Mouse (Mus musculus) lung, postnatal 36 days (tissue): ENCODE data around the gene Erc2.

Experiments used
- DNase-seq: peaks from one replicate; pipeline ENCODE4 v3.0.0; 2022; ENCODE audit warnings: mixed read lengths

The Erc2 gene

GRCm38 (mm10) chr14:28321916-28322534 is 699.8 kb downstream of the Erc2 start:
- DNase-seq = peak; percentile 13

GRCm38 (mm10) chr14:28323243-28323642 is 701.0 kb downstream of the Erc2 start:
- no peak for DNase-seq

- no peak for DNase-seq
Observed at GRCm38 (mm10) chr14:28323727-28324126, 701.5 kb downstream of the Erc2 start.

GRCm38 (mm10) chr14:28326456-28326855 is 704.2 kb downstream of the Erc2 start:
- peak; percentile 13 for DNase-seq

- no peak for DNase-seq
Observed at GRCm38 (mm10) chr14:28328512-28328911, 706.3 kb downstream of the Erc2 start.

- no peak for DNase-seq
Observed at GRCm38 (mm10) chr14:28331108-28331507, 708.9 kb downstream of the Erc2 start.

GRCm38 (mm10) chr14:28332351-28332953 is 710.2 kb downstream of the Erc2 start:
- DNase-seq = no peak

- no peak for DNase-seq
Observed at GRCm38 (mm10) chr14:28339146-28339545, 716.9 kb downstream of the Erc2 start.

- DNase-seq = no peak
Observed at GRCm38 (mm10) chr14:28349129-28349528, 726.9 kb downstream of the Erc2 start.

GRCm38 (mm10) chr14:28356031-28356430 is 733.8 kb downstream of the Erc2 start:
- DNase-seq = peak; percentile 4

GRCm38 (mm10) chr14:28359502-28359901 is 737.3 kb downstream of the Erc2 start:
- DNase-seq = peak; percentile 12

GRCm38 (mm10) chr14:28359983-28360382 is 737.8 kb downstream of the Erc2 start:
- no peak for DNase-seq

- no peak for DNase-seq
Observed at GRCm38 (mm10) chr14:28362336-28362735, 740.1 kb downstream of the Erc2 start.

- DNase-seq = no peak
Observed at GRCm38 (mm10) chr14:28370713-28371112, 748.5 kb downstream of the Erc2 start.

GRCm38 (mm10) chr14:28371651-28372050 is 749.4 kb downstream of the Erc2 start:
- no peak for DNase-seq

- peak; percentile 32 for DNase-seq
Observed at GRCm38 (mm10) chr14:28375642-28376091, 753.4 kb downstream of the Erc2 start.

GRCm38 (mm10) chr14:28376208-28376805 is 754.1 kb downstream of the Erc2 start:
- DNase-seq = no peak

- peak; percentile 20 for DNase-seq
Observed at GRCm38 (mm10) chr14:28377519-28377918, 755.3 kb downstream of the Erc2 start.

- DNase-seq = no peak
Observed at GRCm38 (mm10) chr14:28380129-28380528, 757.9 kb downstream of the Erc2 start.

- DNase-seq = no peak
Observed at GRCm38 (mm10) chr14:28381801-28382550, 759.7 kb downstream of the Erc2 start.

GRCm38 (mm10) chr14:28386815-28387607 is 764.8 kb downstream of the Erc2 start:
- no peak for DNase-seq

- no peak for DNase-seq
Observed at GRCm38 (mm10) chr14:28398915-28399314, 776.7 kb downstream of the Erc2 start.

- no peak for DNase-seq
Observed at GRCm38 (mm10) chr14:28399897-28400296, 777.7 kb downstream of the Erc2 start.
